Mouse (Mus musculus): Measurements from ENCODE around the gene Ackr3.

DNA sequence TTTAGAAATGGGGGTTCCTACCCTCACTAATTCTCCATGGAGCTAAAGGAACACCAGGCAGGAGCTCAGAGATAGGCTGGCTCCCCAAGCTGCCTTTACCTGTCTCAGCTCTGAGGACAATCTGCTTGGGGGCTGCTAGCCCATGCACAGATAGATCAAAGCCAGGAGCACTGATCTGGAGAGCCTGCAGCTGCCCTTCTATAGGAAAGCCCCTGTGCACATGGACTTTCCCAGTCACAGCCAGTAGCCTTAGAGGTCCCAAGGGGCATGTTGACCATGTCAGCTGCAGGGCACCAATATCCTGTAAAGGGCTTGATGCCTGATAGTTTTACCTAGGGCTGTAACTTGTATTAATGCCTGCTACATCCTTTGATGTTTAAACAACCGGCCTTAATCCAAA, 12.6 kb downstream of the Ackr3 start:
- no peak for TF ChIP-seq CTCF (conservative IDR thresholded peaks at IDR 0.05; ENCODE audit: low read length)
- TF ChIP-seq POU5F1 (IDR thresholded peaks at IDR 0.05; ENCODE audit: borderline replicate concordance, low read length) = no peak
- TF ChIP-seq NANOG (IDR thresholded peaks at IDR 0.05; ENCODE audit: borderline replicate concordance, low read length) = no peak

Data from E14TG2a.4 (cell line).